Mouse (Mus musculus): ENCODE measurements around the gene A530016L24Rik. TPM values are rescaled to one million over a fixed set of nuclear protein-coding genes. Genes with fewer than 3 reads are reported as not detected.
A peak's percentile ranks its signal among the peaks of the same experiment; 100 is the strongest.

A530016L24Rik gene
- polyA plus RNA-seq, 1 experiment from 2014 or later = 0.36 TPM

- Histone ChIP-seq H3K27ac (peak overlapping the region; percentile 54; the same call in 1 of the 2 replicates), H3K27me3 (ENCODE audit: insufficient read depth, low read length) (no peaks in the 10 kb centered on the region), H3K9me3 (replicated peaks; ENCODE audit: low read length) (no peaks in the 10 kb centered on the region), H3K9ac (ENCODE audit: low read depth, low read length) (no peak overlapping the region), H3K36me3 (ENCODE audit: insufficient read depth, low read length) (no peaks in the 10 kb centered on the region), H3K4me3 (replicated peaks; ENCODE audit: low read depth, low read length) (no peak overlapping the region), H3K4me2 (ENCODE audit: low read length) (no peak overlapping the region), H3K4me1 (replicated peaks; ENCODE audit: insufficient read depth, low read length) (peaks cover 3% of the 10 kb centered on the region; the same call in 1 of the 2 replicates)
- no peak for TF ChIP-seq CTCF (IDR thresholded peaks at IDR 0.05; ENCODE audit: low read depth)
- ATAC-seq (replicated peaks; ENCODE audit: low FRiP score, low read depth) (no peak), DNase-seq (ENCODE audit: low spot score) (no peak)
- WGBS = 65% methylated on average over 8 of the region's 8 CpGs
Measured at GRCm38 (mm10) chr12:112541483-112542091, 52.3 kb downstream of the A530016L24Rik start.

GRCm38 (mm10) chr12:112542257-112542919 lies 53.1 kb downstream of the A530016L24Rik start:
- Histone ChIP-seq H3K4me2 (ENCODE audit: low read length) (no peak overlapping the region), H3K9ac (ENCODE audit: low read depth, low read length) (no peak overlapping the region), H3K27me3 (ENCODE audit: insufficient read depth, low read length) (no peaks in the 10 kb centered on the region), H3K4me1 (replicated peaks; ENCODE audit: insufficient read depth, low read length) (peaks cover 3% of the 10 kb centered on the region; the same call in 1 of the 2 replicates), H3K4me3 (replicated peaks; ENCODE audit: low read depth, low read length) (no peak overlapping the region), H3K9me3 (replicated peaks; ENCODE audit: low read length) (no peaks in the 10 kb centered on the region), H3K36me3 (ENCODE audit: insufficient read depth, low read length) (no peaks in the 10 kb centered on the region), H3K27ac (peak overlapping the region; percentile 54; the same call in 1 of the 2 replicates)
- TF ChIP-seq CTCF (IDR thresholded peaks at IDR 0.05; ENCODE audit: low read depth) = no peak
- peak; percentile 22 for DNase-seq (ENCODE audit: low spot score)
- ATAC-seq (replicated peaks; ENCODE audit: low FRiP score, low read depth) = peak; percentile 63; the same call in 1 of the 2 replicates
- 49% methylated on average over 13 of the region's 13 CpGs for WGBS

GRCm38 (mm10) chr12:112542920-112543300 lies 53.7 kb downstream of the A530016L24Rik start:
- H3K9ac ChIP-seq (ENCODE audit: low read depth, low read length) = no peak overlapping the region
- TF ChIP-seq CTCF (IDR thresholded peaks at IDR 0.05; ENCODE audit: low read depth) = peak; percentile 99
- ATAC-seq (replicated peaks; ENCODE audit: low FRiP score, low read depth) (peak; percentile 67), DNase-seq (ENCODE audit: low spot score) (peak; percentile 92)
- peak overlapping the region; percentile 54; the same call in 1 of the 2 replicates for H3K27ac ChIP-seq
- H3K4me3 ChIP-seq (replicated peaks; ENCODE audit: low read depth, low read length) = no peak overlapping the region
- H3K4me2 ChIP-seq (ENCODE audit: low read length) = no peak overlapping the region
- 6% methylated on average over 11 of the region's 11 CpGs for WGBS
- no peaks in the 10 kb centered on the region for H3K36me3 ChIP-seq (ENCODE audit: insufficient read depth, low read length)
- H3K4me1 ChIP-seq (replicated peaks; ENCODE audit: insufficient read depth, low read length) = peaks cover 3% of the 10 kb centered on the region; the same call in 1 of the 2 replicates
- H3K9me3 ChIP-seq (replicated peaks; ENCODE audit: low read length) = no peaks in the 10 kb centered on the region
- no peaks in the 10 kb centered on the region for H3K27me3 ChIP-seq (ENCODE audit: insufficient read depth, low read length)

- H3K4me3 ChIP-seq (replicated peaks; ENCODE audit: low read depth, low read length) = no peak overlapping the region
- H3K9ac ChIP-seq (ENCODE audit: low read depth, low read length) = no peak overlapping the region
- ATAC-seq (replicated peaks; ENCODE audit: low FRiP score, low read depth) (no peak), DNase-seq (ENCODE audit: low spot score) (no peak)
- H3K4me2 ChIP-seq (ENCODE audit: low read length) = no peak overlapping the region
- H3K4me1 ChIP-seq (replicated peaks; ENCODE audit: insufficient read depth, low read length) = peaks cover 3% of the 10 kb centered on the region; the same call in 1 of the 2 replicates
- no peak overlapping the region for H3K27ac ChIP-seq
- H3K9me3 ChIP-seq (replicated peaks; ENCODE audit: low read length) = no peaks in the 10 kb centered on the region
- no peaks in the 10 kb centered on the region for H3K27me3 ChIP-seq (ENCODE audit: insufficient read depth, low read length)
- 69% methylated on average over 9 of the region's 9 CpGs for WGBS
- H3K36me3 ChIP-seq (ENCODE audit: insufficient read depth, low read length) = no peaks in the 10 kb centered on the region
- TF ChIP-seq CTCF (IDR thresholded peaks at IDR 0.05; ENCODE audit: low read depth) = no peak
Measured at GRCm38 (mm10) chr12:112543941-112544340, 54.7 kb downstream of the A530016L24Rik start.

- peaks cover 3% of the 10 kb centered on the region; the same call in 1 of the 2 replicates for H3K4me1 ChIP-seq (replicated peaks; ENCODE audit: insufficient read depth, low read length)
- H3K4me2 ChIP-seq (ENCODE audit: low read length) = no peak overlapping the region
- no peak overlapping the region for H3K27ac ChIP-seq
- H3K27me3 ChIP-seq (ENCODE audit: insufficient read depth, low read length) = no peaks in the 10 kb centered on the region
- no peak for DNase-seq (ENCODE audit: low spot score)
- H3K4me3 ChIP-seq (replicated peaks; ENCODE audit: low read depth, low read length) = no peak overlapping the region
- no peak overlapping the region for H3K9ac ChIP-seq (ENCODE audit: low read depth, low read length)
- H3K36me3 ChIP-seq (ENCODE audit: insufficient read depth, low read length) = no peaks in the 10 kb centered on the region
- H3K9me3 ChIP-seq (replicated peaks; ENCODE audit: low read length) = no peaks in the 10 kb centered on the region
- no peak for ATAC-seq (replicated peaks; ENCODE audit: low FRiP score, low read depth)
- TF ChIP-seq CTCF (IDR thresholded peaks at IDR 0.05; ENCODE audit: low read depth) = no peak
- WGBS = 35% methylated on average over 12 of the region's 12 CpGs
Measured at GRCm38 (mm10) chr12:112544946-112545701, 55.9 kb downstream of the A530016L24Rik start.

GRCm38 (mm10) chr12:112546110-112546509 lies 56.9 kb downstream of the A530016L24Rik start:
- DNase-seq (ENCODE audit: low spot score) (no peak), ATAC-seq (replicated peaks; ENCODE audit: low FRiP score, low read depth) (no peak)
- no peaks in the 10 kb centered on the region for H3K36me3 ChIP-seq (ENCODE audit: insufficient read depth, low read length)
- H3K4me3 ChIP-seq (replicated peaks; ENCODE audit: low read depth, low read length) = no peak overlapping the region
- H3K27me3 ChIP-seq (ENCODE audit: insufficient read depth, low read length) = no peaks in the 10 kb centered on the region
- no peak for TF ChIP-seq CTCF (IDR thresholded peaks at IDR 0.05; ENCODE audit: low read depth)
- H3K9me3 ChIP-seq (replicated peaks; ENCODE audit: low read length) = no peaks in the 10 kb centered on the region
- H3K4me2 ChIP-seq (ENCODE audit: low read length) = no peak overlapping the region
- H3K4me1 ChIP-seq (replicated peaks; ENCODE audit: insufficient read depth, low read length) = peaks cover 3% of the 10 kb centered on the region; the same call in 1 of the 2 replicates
- H3K27ac ChIP-seq = no peak overlapping the region
- WGBS = 93% methylated on average over 8 of the region's 8 CpGs
- H3K9ac ChIP-seq (ENCODE audit: low read depth, low read length) = no peak overlapping the region
